Mouse (Mus musculus) heart, adult 2 months (tissue): ENCODE data around the gene 4921509C19Rik.

Source experiments
- CTCF ChIP-seq: fragments of 200-600 bp; IDR thresholded peaks from 2 replicates; pipeline ENCODE4 v1.8.1; 2022; ENCODE audit warnings: antibody characterized with exemption, mild to moderate bottlenecking, moderate library complexity
- POLR2A ChIP-seq: fragments of 200-500 bp; IDR thresholded peaks from 2 replicates; pipeline ENCODE4 v1.6.1; 2011; ENCODE audit warnings: mild to moderate bottlenecking, low read depth, low read length, control low read depth; ENCODE audit not compliant: insufficient read depth

DNA sequence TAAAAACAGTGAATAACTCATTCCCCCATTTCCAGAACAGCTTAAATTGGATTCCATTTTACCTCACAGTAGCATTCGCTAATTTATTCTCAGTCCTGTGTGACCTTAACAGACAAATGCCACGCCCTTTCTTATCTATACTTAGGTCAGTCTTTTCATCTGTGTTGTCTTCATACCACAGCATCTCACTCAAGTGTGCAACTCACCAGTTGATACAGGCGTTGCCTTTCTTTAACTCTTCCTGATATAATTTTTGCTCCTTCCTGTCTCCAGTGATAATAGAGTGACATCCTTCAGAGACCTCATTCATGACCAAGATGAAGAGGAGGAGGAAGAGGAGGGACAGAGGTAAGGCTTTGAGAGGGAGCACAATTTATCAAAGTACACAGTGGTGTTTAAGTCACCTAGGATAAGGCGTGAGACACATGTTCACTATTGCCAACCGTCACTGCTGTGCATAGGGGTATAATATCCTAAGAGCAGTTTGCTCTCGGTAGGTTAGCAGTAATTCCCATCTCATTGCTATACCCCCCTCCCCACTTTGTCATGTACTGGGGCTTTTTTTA lies 24.6 kb upstream of the 4921509C19Rik start:
- no peak for TF ChIP-seq CTCF
- no peak for TF ChIP-seq POLR2A
